Mouse (Mus musculus) kidney, adult 9 months (tissue): ENCODE measurements around the gene Arl15.

ENCODE experiments used
- DNase-seq: peaks from one replicate; pipeline ENCODE4 v3.0.0; 2022

Gene Arl15

DNA sequence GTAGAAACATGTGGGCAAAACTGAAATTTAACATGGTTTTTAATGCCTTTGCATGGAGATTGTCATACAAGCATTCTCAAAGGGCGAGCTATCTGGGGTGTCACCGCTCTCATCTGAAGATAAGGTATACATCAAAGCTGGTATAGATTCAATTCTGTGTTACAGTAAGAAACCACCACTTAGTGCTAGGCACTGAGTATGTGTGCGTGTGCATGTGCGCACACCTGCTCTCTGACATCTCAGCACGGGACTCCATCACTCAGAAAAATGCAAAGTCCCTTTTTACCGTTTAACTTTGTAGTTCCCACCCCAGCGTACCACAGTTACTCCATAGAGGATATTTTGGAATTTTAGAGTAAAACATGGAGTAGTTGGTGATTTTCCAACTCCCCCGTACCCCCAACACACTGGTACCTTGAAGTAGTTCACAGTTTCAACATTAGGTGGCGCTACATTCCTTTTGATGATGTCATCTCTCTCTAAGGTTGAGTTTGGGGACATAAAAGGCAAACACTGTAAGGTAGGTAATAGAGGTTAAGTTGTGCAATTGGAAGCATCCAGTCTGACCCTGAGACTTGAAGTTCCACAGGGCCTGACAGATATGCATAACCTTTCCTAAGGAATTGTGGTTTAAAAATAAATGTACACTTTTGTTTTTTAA is 281.5 kb downstream of the Arl15 start:
- DNase-seq: peak; percentile 54

DNA sequence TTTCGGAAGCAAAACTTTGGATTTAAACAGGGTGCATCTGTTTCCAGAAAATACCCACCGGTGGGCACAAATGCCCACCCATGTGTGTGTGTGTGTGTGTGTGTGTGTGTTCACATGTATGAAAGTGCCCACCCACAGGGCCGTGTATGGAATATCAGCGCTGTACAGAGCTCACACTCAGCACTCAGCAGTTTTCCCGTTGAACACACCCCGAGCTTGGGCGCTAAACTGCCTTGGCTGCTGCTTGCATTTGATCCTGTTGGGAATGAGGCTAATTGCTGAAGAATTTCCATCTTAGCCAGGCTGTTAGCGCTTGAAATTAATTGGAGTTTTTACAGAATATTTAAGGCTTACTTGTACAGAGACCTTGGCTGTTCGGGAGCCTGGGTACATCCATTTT is 282.9 kb downstream of the Arl15 start:
- no peak for DNase-seq

DNA sequence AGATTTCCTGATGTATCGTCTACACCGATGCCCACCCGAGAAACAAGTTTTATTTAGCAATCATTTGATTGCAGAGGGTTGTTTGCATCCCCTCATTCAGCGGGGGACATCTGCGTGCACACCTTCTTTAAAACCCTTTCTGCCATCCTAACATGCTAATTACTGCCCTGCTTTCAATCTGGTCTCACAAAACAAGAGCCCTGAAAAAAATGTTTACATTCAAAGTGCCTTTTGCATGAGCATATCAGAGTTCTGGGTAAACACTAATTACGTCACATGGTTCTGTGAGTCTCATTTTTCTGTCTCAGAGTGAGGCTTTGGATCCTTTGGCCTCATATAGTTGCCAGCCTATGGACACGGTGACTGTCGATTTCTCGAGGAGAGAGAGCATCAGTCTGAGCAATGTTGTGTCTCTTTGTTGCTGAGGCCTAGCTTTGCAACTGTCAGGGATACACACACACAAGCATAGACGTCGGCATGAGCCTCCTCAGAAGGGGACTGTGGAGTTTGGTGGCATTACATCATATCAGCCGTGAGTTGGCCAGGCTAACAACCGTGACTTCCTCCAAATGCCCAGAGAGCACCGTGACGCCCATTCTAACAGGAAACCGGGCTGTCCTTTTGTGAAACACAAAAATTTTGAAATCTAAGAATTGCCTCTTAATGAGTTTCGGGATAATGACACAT is 283.4 kb downstream of the Arl15 start:
- no peak for DNase-seq

DNA sequence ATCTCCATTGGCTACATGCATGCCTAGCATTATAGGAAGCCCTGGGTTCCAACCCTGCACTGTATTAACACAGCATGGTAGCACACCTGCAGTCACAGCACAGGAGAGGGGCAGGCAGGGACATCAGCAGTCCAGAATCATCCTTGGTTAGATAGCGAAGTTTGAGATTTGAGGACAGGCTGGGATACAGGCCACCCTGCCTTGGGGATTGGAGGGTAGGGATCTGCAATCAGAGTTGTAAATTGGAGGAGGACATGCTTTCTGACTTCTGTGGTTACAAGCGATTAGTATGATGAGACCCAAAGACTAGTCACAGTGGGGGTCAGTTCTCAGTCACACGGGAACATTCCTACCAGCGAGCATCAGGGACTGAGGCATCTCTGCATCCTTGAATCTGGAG is 284.5 kb downstream of the Arl15 start:
- no peak for DNase-seq

DNA sequence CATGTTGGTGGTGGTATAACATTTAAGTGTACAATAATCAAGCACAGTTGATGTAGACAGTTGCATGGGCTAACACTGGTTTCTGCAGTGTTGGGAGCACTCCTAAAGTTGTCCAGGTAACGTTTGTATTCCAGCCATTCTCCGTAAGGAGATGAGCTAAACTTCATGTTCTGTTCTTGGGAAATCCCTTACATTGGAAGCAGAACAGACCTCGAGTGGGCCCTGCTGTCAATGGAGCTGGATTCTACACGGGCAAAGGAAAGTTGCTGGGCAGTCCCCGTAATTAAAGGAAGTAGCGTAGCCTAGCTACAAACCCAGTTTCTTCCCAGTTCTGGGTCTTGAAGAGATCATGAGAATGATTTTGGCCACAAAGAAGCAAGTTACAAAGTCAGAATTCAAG is 285.4 kb downstream of the Arl15 start:
- no peak for DNase-seq

DNA sequence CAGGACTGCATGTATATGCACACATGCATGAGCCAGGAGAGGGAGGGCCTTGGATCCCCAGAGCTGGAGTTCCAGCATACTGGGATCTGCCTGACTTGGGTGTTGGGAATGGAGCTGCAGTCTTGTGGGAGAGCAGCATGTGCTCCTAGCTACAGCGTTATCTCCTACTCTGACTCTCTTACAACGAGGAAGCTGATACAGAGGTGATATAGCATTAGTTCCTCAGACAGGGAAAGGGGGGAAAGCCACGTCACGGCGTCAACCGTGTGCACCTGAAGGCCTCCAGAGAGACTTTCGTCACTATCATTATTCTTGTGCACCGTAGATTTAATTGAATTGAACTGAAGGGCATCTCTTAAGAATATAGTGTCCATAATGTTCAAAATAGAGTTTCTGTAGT is 286.2 kb downstream of the Arl15 start:
- no peak for DNase-seq

DNA sequence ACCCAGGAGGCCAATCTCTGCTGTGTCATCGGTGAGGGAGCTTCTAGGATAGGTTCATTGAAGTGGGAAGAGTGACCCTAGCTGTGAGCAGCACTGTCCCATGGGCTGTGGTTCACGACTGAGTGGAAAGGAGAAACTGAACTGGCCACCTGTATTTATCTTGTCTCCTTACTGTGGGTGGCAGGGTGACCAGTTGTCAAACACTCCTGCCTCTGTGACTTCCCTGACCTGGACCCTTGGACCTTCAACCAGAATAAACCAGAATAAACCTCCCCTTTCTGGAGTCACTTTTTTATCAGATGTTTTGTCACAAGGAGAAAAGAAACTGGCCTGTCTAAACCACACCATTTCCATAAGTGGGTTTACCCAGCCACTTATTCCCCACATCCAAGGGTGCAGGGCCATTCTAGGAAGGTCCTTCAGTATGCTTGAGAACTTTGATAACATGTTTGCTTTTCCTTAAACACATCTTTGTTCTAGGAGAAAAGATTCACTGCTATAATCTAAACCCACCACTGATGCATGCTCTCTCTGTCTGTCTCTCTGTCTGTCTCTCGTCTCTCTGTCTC is 289.3 kb downstream of the Arl15 start:
- DNase-seq: no peak

DNA sequence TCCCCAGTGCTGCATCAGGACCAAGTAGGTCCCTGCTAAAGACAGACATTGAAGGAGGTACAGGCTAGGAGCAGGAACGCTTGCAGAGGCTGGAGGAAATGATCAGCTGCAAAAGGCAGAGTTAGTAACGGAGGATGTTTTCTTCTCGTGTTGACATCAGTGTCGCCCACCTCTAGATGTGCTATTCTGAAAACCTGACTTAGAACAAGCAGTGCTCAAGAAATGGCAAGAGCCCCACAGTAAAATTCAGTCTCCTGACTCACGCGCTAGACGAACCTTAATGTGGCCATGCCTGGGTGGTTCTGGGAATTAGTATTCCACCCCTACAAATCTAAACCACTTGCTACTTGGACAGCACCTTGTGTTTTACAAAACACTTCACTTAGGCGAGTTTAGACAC is 291.1 kb downstream of the Arl15 start:
- no peak for DNase-seq

DNA sequence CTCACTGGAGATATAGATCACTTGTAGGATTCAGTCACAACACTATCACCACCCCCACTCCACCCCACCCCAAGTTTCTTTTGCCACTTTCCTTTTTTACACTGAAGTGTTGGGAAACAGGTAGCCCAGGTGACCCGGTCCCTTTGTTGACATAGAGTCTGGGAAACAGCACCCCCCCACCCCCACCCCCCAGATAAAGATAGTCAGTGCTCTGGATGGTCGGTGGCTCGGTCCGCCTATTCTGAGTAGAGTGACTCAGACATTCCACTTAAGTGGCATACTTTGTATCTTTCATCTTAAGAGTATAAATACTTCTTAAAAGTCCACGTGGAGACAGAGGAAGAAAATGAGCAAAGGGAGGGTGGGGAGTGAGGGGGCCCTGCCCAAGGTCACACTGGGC is 292.0 kb downstream of the Arl15 start:
- DNase-seq: no peak

DNA sequence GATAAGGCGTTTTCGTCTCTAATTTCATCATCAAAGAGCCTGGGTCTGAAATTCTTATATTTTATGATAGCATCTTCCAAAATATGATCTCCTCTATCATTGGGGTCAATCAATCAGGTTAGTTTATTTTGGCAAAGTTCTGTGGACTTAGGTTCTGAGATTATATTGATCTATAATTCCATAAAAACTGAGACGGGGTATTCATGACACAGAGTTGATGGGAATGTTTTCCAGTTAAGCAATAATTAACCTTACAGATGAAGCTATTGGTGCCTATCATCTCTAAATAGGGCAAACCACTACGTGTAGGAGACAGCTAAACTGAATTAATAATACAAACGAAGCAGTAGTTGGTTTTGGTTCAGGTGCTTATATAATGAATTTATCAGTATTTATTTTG is 292.5 kb downstream of the Arl15 start:
- no peak for DNase-seq

DNA sequence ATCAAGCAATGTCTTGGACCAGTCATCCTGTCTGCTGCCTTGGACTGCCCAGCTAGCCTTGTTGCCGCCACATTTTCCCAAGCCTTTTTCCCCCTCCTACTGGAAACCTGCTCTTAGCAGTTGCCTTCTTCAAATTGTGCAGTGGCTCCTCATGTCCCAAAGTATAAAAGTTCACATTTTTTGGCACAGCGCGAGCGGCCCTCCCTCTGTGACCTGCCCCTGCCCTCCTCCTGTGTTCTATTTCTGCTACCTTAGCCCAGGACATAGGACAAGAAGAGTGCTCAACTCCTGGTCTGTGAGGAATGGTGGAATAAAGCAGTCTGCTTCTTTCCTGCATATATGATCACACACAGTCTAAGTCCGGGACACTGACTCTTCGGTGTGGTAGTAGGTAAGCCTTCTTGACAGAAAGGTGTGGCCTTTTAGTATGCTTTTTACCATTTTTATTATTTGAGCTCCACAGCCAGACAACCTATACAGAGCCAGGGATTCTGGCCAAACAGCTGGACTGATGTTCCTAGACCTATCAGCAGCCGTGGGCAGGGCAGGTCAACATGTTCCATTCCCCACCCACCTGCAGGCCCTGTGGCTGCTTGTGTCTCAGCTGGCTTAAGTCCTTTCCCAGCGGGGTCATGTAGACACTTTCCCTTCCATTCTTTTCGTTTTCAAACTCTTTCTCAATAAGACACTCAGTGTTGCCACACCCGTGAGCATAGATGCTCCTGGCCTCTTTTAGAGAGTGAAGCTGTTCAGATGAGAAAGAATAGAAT is 293.6 kb downstream of the Arl15 start:
- peak; percentile 82 for DNase-seq

DNA sequence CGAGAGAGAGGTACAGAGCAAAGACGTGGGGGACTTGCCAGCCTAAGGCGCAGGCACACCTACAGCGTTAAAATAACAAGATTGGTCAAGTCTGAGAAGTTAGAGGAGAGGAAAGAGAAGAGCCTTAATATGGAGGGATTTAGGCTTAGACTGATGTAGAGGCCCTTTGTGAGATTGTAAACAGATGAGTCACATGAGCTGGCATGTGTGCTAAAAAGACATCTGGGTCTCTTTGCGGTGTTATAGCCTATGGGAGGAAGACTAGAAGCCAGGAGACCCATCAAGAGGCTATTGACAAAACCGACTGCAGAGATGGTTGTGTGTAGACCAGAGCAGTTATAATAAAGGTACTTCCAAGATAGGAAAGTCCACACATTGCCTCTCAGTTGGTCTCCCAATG is 296.5 kb downstream of the Arl15 start:
- DNase-seq: no peak

DNA sequence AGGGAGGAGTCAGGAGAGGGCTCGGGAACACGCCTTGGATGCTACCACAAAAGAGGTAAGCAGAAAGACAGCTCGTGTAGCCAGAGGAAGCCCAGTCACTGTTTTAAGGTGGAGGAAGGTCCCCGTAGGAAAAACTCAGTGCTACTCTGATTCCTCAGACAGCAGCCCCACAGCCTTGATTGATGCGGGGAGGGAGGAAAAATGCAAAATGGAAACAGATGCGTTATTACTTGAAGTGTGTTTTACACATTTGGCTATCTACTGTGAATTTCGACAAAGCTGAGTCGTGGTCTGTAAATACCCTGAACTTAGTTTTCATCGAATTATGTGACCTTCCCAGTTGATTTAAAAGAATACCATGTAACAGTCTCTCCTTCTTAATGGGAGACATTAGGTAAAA is 296.9 kb downstream of the Arl15 start:
- no peak for DNase-seq

DNA sequence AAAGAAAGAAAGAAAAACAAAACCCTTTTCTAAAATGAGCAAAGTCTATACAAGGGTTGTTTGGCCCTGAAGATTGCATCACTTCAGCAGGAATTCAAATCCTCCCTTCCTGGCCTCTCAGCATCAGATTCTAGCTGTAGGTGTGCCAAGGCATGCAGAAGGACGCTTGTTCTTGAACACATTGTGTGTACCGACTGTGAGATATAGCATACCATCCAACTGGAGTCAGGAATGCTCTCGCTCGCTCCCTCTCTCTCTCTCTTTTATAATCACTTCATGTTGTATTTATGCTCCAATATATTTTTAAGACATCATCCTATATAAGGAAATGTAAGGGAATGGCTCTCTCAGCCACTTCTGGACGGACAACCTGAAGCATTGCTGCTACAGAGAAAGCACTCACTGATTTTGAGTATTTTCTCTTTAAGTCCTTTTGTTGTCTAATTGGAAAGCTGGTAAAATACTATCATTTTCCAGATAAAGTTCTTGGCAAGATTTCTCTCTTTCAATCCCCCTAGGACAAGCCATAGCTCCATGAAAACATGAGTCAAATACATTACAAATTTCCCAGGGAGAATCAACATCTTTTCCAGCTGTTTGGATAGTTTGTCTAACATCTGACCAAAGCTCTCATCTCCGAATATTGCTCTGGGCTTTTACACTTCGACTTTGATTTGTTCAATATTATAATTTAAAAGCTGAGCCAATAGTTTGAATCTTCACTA is 300.0 kb downstream of the Arl15 start:
- DNase-seq: no peak

DNA sequence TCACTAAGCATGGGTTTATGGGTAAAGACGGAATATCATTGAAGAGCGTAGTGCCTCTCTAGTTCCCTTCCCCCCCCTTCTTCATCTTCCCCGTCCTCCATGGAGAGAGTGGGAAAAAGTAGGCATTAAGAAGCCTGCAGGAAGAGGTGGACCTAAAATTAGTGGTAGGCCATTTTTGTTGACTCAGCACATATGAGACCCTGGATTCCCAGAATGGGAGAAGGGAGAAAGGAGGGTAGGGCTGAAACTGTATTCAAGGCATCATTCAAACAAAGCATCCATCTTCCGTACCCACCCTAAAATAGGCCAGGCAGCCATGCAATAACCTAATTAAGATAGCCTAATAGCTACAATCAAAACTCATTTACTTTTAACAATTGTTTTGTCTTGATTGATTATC is 301.1 kb downstream of the Arl15 start:
- DNase-seq: no peak

DNA sequence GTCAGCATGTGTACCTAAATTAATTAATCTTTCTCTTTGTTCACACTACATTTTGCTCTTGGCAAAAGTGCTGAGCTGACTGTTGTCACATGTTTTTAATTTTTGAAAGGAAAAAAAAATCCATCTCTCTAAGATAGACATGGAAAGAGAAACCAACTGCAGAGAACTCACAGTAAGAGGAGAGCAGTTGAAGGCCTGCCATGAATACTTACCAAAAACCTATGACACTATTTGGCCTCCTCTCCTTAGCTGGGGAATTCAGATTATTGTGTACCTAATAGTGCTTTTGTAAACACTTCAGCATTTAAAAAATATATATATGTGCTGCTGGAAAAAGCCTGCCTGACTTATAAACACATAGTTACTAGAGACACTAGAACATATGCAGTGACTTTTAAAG is 302.1 kb downstream of the Arl15 start:
- DNase-seq: no peak

DNA sequence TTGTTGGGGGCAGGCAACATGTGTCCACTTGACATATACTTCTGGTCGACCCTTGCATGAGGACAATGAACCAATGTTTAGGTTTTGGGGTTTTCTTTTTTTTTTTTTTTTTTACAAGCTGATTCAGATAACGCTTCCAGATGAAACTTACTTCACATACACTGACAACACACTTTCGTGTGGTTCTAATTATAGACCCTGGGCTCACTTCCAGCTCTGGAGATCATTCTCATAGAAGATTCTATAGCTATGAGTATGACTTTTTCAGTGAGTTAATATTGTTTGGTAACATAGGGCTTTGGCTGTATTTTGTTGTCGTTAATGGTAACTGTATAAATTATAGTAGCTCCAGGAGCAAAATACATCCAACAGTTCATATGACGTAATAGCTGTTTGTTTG is 306.9 kb downstream of the Arl15 start:
- no peak for DNase-seq

DNA sequence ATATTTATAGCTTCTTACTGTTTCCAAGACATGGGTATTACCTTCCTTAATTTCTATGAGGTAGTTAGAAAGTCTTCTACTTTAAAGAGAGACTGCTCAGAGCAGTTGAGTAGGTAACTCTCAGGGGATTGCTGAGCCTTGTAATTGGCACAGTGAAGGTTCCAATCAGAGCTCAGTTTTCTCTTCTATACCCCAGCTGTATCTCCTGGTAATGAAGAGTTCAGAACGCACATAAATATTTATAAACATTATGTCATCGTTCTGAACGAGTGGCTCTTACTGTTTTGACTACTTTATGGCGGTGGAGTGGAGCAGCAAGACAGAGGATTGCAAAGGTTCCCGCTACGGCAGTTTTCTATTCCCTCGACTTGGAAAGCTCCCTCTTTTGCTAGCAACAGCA is 311.8 kb downstream of the Arl15 start:
- DNase-seq: no peak

DNA sequence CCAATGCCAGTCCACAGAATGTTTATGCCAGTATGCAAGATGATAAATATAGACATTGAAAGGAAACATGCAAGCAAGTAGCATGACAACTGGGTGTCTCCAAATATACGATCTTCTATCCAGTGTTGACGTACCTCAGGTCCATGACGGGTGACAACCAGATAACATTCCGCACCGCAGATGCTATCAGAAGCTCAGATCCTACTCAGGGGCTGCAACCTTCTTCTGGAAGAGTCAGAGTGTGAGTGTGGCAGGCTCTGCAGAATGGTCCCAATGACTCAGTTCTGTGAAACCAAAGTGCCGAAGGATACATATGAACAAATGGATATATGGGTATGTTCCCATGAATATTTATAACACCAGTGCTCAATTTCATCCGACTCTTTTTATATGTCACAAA is 313.2 kb downstream of the Arl15 start:
- no peak for DNase-seq

DNA sequence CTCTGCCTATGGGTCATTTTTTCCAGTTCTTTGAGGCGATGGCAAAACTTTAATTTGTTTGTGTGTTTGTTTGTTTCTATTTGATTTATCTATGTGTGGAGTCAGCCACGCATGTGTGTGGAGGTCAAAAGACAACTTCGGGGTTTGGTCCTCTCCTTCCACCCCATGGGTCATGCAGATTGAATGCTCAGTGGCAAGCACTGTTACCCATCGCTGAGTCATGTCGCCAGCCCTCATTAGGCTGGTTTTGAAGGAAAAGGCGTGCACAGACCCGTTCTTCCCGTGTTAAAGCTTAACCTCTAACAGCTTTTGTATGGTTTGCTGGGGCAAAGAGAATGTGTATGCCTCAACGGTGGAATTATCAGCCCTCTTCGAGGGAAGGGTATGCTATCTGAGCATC is 315.1 kb downstream of the Arl15 start:
- no peak for DNase-seq

DNA sequence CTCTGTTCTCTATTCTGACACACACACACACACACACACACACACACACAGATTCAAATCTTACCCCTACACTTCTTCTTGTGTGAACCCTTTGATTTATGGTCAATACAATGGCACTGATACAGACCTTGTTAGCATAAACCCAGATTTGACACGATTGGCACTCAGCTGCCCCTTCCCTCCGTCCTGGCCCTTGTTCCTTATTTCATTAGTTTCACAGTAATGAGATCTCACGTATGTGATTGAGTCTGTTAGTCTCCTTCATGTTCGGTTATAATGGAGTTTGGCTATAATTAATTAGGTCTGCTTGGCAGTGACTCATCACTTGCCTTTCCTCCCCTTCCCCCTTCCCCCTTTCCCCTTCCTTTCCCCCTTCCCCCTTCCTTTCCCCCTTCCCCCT is 315.5 kb downstream of the Arl15 start:
- no peak for DNase-seq

DNA sequence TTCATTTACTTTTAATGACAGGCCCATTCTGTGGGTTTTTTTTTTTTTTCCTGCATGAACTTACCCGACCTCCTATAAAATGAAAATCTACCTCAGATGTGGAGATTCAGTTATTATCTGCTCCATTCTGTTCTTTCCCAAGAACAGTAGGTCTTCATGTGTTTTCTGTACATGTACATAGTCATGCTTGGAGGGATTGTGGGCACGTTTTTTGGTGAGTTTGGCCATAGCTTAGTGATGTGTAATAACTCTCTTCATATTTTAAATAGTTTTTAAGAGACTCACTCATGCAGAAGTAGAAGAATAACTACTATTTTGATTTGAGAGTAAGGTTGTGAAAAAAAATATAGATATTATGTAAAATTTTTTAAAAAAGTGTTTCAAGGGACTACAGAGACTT is 319.2 kb downstream of the Arl15 start:
- no peak for DNase-seq

DNA sequence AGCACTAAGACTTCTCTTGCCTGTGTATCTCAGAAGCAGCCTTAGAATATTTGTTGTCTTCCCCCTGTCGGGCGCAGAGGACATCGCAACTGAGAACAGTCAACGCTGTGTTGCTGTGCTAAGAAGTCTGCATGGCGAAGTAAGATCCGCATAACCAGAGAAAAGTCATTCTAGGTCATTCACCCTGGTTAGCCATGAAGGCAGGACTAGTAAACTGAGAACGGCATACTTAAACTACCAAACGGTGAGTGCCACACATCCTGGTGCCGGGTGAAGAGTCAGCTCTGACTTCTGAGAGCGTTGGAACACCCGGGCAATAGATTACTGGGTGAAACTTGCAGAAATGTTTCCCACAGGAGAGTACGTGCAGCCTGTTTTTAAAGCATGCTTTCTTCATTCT is 320.3 kb downstream of the Arl15 start:
- DNase-seq: no peak
